Mouse (Mus musculus): Measurements from ENCODE around the gene Phf14. TPM values are rescaled to one million over a fixed set of nuclear protein-coding genes. Genes with fewer than 3 reads are reported as not detected.
"Not testable (repeated sequence)": the region's sequence is repeated elsewhere in the genome, so short reads cannot be mapped to it uniquely, and the experiment has no call there.

The Phf14 gene
- total RNA-seq, 2 experiments from 2014 or later, result 24.2 to 28.5 TPM

- DNase-seq (ENCODE audit: low spot score), result no peak
Measured at GRCm38 (mm10) chr6:12084721-12085120, 177.1 kb downstream of the Phf14 start.

- DNase-seq (ENCODE audit: low spot score), result no peak
Measured at GRCm38 (mm10) chr6:12089439-12089992, 181.9 kb downstream of the Phf14 start.

- DNase-seq (ENCODE audit: low spot score), result no peak
Measured at GRCm38 (mm10) chr6:12095716-12096115, 188.1 kb downstream of the Phf14 start.

- DNase-seq (ENCODE audit: low spot score), result no peak
Measured at GRCm38 (mm10) chr6:12097125-12097524, 189.5 kb downstream of the Phf14 start.

- DNase-seq (ENCODE audit: low spot score), result no peak
Measured at GRCm38 (mm10) chr6:12105144-12105543, 197.5 kb downstream of the Phf14 start.

- DNase-seq (ENCODE audit: low spot score), result no peak
Measured at GRCm38 (mm10) chr6:12107326-12107725, 199.7 kb downstream of the Phf14 start.

- no peak for DNase-seq (ENCODE audit: low spot score)
Measured at GRCm38 (mm10) chr6:12107786-12108185, 200.2 kb downstream of the Phf14 start.

GRCm38 (mm10) chr6:12116926-12117818, 209.6 kb downstream of the Phf14 start:
- DNase-seq (ENCODE audit: low spot score), result no peak

- DNase-seq (ENCODE audit: low spot score), result no peak
Measured at GRCm38 (mm10) chr6:12117819-12118570, 210.4 kb downstream of the Phf14 start.

- DNase-seq (ENCODE audit: low spot score), result no peak
Measured at GRCm38 (mm10) chr6:12122759-12123158, 215.2 kb downstream of the Phf14 start.

- DNase-seq (ENCODE audit: low spot score), result peak; percentile 4
Measured at GRCm38 (mm10) chr6:12125031-12125803, 217.6 kb downstream of the Phf14 start.

- DNase-seq (ENCODE audit: low spot score), result not testable (repeated sequence)
Measured at GRCm38 (mm10) chr6:12126601-12127000, 219.0 kb downstream of the Phf14 start.

- no peak for DNase-seq (ENCODE audit: low spot score)
Measured at GRCm38 (mm10) chr6:12127287-12127686, 219.7 kb downstream of the Phf14 start.

Other genes starting within 250 kb of the Phf14 start
- 1,000 to 10,000 TPM; 1,410 to 1,502 TPM for gene Ndufa4, start 312 bp upstream of the Phf14 start, total RNA-seq (2021)